Mouse (Mus musculus) heart, adult 9 months (tissue): ENCODE data around the gene Vps52.
"Not testable (repeated sequence)": the region's sequence is repeated elsewhere in the genome, so short reads cannot be mapped to it uniquely, and the experiment has no call there.

ENCODE experiments used
- DNase-seq, 2 experiments: peaks; one replicate each; pipeline ENCODE4 v3.0.0; 2022; ENCODE audit warnings: low spot score in 2 of 2

The Vps52 gene

GRCm38 (mm10) chr17:33965846-33966550 is 10.4 kb downstream of the Vps52 start:
- DNase-seq: no peak

GRCm38 (mm10) chr17:33968489-33968888 is 12.9 kb downstream of the Vps52 start:
- DNase-seq: peak; percentile 58 to 73

GRCm38 (mm10) chr17:33968927-33969326 is 13.3 kb downstream of the Vps52 start:
- no peak for DNase-seq

GRCm38 (mm10) chr17:33969394-33969793 is 13.8 kb downstream of the Vps52 start:
- DNase-seq: no peak

- DNase-seq: no peak
Measured at GRCm38 (mm10) chr17:33972691-33973090, 17.1 kb downstream of the Vps52 start.

GRCm38 (mm10) chr17:33973572-33973971 is 18.0 kb downstream of the Vps52 start:
- DNase-seq: no peak

- no peak for DNase-seq
Measured at GRCm38 (mm10) chr17:33977861-33978557, 22.4 kb downstream of the Vps52 start.

- peak; percentile 89 to 95 for DNase-seq
Measured at GRCm38 (mm10) chr17:33978631-33979031, 23.0 kb downstream of the Vps52 start.

- no peak for DNase-seq
Measured at GRCm38 (mm10) chr17:33979512-33980050, 24.0 kb downstream of the Vps52 start.

GRCm38 (mm10) chr17:33980181-33981035 is 24.8 kb downstream of the Vps52 start:
- no peak for DNase-seq

- DNase-seq: peak; percentile 93
Measured at GRCm38 (mm10) chr17:33981192-33981909, 25.7 kb downstream of the Vps52 start.

GRCm38 (mm10) chr17:33982136-33982535 is 26.5 kb downstream of the Vps52 start:
- DNase-seq: not testable (repeated sequence)

- DNase-seq: peak in 1 of 2 experiments; percentile 36
Measured at GRCm38 (mm10) chr17:33991788-33992664, 36.4 kb downstream of the Vps52 start.

GRCm38 (mm10) chr17:33994959-33995358 is 39.3 kb downstream of the Vps52 start:
- DNase-seq: no peak

- DNase-seq: no peak
Measured at GRCm38 (mm10) chr17:33995651-33996050, 40.0 kb downstream of the Vps52 start.

- not testable (repeated sequence) for DNase-seq
Measured at GRCm38 (mm10) chr17:33997025-33997424, 41.4 kb downstream of the Vps52 start.

- not testable (repeated sequence) for DNase-seq
Measured at GRCm38 (mm10) chr17:33998697-33999096, 43.1 kb downstream of the Vps52 start.

GRCm38 (mm10) chr17:33999341-34000149 is 43.9 kb downstream of the Vps52 start:
- DNase-seq: peak in 1 of 2 experiments; percentile 24

GRCm38 (mm10) chr17:34000150-34000537 is 44.5 kb downstream of the Vps52 start, which contains the start of gene H2-K1:
Gene H2-K1 (minus strand): TSS chr17:34000347.
- DNase-seq: peak; percentile 96 to 97
